Mouse (Mus musculus): ENCODE measurements around the gene Slco4c1. TPM values are rescaled to one million over a fixed set of nuclear protein-coding genes. Genes with fewer than 3 reads are reported as not detected.

The Slco4c1 gene
- total RNA-seq, 2 experiments from 2014 or later, result not detected

GRCm38 (mm10) chr1:96774174-96774573 lies 97.8 kb downstream of the Slco4c1 start:
- DNase-seq (ENCODE audit: low spot score), result no peak
- intact Hi-C loops (cut with DNase I), result no loop called here

- no peak for DNase-seq (ENCODE audit: low spot score)
- intact Hi-C loops (cut with DNase I), result no loop called here
Measured at GRCm38 (mm10) chr1:96773712-96774111, 98.3 kb downstream of the Slco4c1 start.

GRCm38 (mm10) chr1:96770283-96770682 lies 101.7 kb downstream of the Slco4c1 start:
- DNase-seq (ENCODE audit: low spot score), result no peak
- intact Hi-C loops (cut with DNase I), result no loop called here

- no peak for DNase-seq (ENCODE audit: low spot score)
- intact Hi-C loops (cut with DNase I), result no loop called here
Measured at GRCm38 (mm10) chr1:96768264-96768663, 103.7 kb downstream of the Slco4c1 start.

- intact Hi-C loops (cut with DNase I), result no loop called here
- no peak for DNase-seq (ENCODE audit: low spot score)
Measured at GRCm38 (mm10) chr1:96766535-96766934, 105.4 kb downstream of the Slco4c1 start.

All from heart, postnatal 25 days (tissue).